Mouse (Mus musculus) bone marrow, adult 2 months (tissue): ENCODE measurements around the gene Dapk2.

Experiments used
- CTCF ChIP-seq: fragments of 200-500 bp; IDR thresholded peaks from 2 replicates; pipeline ENCODE4 v1.5.1; 2011; ENCODE audit warnings: low read length, control low read depth; ENCODE audit not compliant: control insufficient read depth, insufficient read depth
- POLR2A ChIP-seq: fragments of 200-500 bp; IDR thresholded peaks from 2 replicates; pipeline ENCODE4 v1.6.1; 2011; ENCODE audit warnings: low read depth, mild to moderate bottlenecking, control low read depth, low read length, borderline replicate concordance; ENCODE audit not compliant: control insufficient read depth

DNA sequence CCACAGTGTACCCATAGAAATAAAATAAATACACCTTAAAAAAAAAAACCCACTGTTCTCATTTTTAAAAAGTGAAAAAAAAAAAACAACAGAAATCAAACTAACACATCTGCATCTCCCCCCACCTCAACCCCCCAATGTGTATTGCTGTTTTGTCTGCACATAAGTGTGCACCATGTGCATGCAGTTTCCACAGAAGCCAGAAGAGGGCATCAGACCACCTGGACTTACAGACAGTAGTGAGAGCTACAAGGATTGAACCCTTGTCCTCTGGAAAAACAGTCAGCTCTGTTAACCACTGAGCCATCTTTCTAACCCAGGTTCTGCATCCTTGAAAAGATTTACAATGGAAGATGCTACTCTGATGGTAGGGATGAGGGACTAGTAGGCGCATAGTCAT is 124.6 kb downstream of the Dapk2 start:
- peak; percentile 27; the same call in 1 of the 2 replicates for TF ChIP-seq CTCF
- TF ChIP-seq POLR2A, result no peak
